Mouse (Mus musculus) retina, postnatal 7 days (tissue): Measurements from ENCODE around the gene Fgf9.

ENCODE experiments used
- DNase-seq: peaks from one replicate; pipeline ENCODE4 v3.0.0-alpha.2; 2012; ENCODE audit warnings: low read depth, low spot score

Gene Fgf9

DNA sequence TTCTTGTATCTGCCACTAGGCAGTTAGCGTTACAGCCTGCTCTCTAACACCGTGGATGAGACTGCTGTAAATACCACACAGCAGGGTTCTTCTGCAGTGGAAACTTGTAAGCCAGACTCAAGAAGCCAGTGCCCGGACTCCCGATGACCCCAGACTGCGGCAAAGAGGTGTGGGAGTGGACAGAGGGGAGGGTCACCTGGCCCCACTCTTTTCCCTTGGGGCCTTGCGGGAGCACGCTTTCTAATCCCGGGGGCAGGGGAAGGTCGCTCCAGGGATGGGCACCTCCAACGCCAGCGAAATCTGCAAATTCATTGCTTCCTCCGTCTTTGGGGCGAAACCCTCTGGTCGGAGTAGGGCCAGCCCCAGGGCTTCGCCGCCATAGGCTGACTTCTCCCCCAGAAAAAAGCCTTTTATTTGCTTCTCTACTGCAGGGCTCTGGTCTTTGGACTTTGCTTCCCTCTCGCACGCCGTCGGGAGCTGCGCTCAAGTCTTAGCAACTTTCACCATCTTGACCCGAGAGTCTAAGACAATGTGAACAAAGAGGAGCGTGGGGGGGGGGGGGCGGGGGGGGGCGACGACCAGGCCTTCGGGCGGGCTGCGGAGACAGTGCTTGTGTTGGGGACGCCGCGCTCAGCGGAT lies at the start of gene Fgf9:
TSS of gene Fgf9 (plus strand) at position 67 of the 639 bp plus-strand sequence.
- DNase-seq = no peak

GRCm38 (mm10) chr14:58034567-58034966 lies 35.8 kb upstream of the Fgf9 start:
- peak; percentile 33 for DNase-seq

- DNase-seq = peak; percentile 27
Measured at GRCm38 (mm10) chr14:58036174-58036573, 34.2 kb upstream of the Fgf9 start.

DNA sequence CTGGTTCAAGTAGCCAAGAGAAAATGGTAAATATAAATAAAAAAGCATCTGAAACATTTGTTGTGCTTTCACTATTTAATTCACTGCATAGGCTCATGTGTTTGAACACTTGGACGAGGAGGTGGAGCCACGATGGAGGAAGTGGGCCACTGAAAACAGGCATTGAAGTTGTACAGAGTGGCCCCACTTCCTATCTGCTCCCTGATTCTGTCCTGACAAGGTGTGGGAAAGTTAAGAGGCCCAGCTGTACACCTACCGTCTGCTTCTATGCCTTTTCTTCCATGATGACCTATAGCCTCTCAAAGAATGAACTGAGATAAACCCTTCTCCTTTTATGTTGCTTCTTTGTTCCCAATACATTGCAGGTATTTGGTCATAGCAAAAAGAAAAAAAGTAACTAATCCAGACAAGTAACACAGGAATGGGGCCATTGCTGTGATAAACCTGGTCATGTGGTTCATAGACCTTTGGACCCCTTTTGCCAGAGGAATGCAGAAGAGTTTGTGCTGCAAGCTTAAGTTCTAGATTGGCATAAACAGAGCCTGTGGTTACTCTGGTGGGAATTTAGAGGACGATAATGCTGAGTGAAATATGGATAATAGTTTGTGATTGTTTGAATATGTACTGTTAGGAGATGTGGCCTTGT lies 23.6 kb upstream of the Fgf9 start:
- no peak for DNase-seq

DNA sequence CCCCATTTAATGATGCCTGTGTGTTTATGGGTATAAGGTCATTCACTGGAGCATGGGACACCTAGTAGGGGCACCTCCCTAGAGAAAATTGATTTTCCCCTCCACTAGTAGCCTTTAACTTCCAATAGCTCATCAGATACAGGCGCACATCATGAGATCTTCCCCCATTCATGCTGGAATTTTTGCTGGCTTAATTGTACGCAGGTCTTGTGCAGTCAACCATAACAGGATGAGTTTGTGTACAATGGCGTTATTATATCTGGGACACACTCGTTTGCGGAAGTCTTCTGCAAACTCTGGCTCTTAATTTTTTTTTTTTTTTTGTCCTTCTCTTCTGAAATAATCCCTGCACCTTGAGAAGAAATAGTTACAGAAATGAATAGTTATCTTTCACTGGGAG lies 19.7 kb upstream of the Fgf9 start:
- DNase-seq = no peak

DNA sequence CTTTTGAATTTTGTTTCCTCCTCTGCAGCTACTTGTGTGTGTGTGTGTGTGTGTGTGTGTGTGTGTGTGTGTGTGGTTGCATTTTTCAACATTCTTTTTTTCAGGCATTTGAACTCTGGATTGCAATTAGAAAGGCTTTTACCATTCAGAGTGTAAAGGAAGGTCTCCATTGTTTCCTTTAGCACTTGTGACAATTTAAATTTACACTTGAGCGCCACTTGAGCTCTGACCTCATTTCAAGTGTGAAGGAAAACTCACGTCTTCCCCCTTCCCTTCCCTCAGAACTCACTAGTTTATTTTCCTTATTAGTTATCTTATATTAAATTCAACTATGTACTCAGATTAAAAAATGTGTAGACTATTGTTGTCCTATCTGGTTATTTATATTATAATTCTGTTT lies 2.8 kb upstream of the Fgf9 start:
- no peak for DNase-seq

- no peak for DNase-seq
Measured at GRCm38 (mm10) chr14:58068641-58069040, 1.7 kb upstream of the Fgf9 start.

DNA sequence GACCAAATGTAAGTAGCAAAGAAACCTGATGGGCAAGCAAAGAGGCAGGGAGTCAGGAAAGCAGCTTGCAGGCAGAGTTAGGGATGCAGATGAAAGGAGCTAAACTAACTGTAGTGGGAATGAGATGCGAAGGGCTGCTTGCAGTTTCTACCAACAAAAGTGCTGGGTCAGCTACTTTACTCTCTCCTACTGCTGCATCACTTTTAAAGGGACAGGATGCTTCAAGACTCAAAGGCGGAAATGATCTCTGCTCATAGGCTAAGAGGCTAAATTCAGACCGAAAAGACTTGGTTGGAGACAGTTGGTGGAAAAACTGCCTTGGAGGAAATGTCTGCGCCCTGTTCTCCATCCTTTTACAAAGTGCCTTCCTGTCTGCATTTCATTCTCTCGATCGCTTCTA lies 420 bp upstream of the Fgf9 start:
- DNase-seq = no peak

DNA sequence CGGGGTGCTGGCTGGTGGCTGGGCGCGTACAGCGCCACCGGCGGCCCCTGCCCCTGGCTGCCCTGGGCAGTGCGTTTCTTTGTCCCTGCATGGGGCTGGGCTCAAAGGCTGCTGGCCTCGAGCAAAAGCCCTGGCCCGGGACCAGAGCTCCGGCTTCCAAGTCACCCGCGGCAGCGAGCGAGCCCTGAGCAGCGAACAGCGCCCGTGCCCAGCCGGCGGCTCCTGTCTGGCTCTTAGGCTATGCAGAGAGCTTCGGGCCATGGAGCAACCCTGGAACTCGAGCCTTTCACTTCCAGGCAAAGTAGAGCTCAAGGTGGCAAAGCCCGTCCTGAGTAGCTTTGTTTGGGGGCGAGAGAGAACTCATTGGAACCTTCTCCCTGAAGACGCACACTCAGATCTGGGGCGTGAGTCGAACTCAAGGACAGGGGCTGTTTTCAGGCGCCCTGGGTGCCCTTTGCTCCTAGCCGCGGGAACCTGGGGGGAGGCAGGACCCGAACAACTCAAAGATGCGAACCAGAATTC lies 834 bp downstream of the Fgf9 start:
- no peak for DNase-seq

GRCm38 (mm10) chr14:58071830-58072770 lies 1.8 kb downstream of the Fgf9 start:
- DNase-seq = peak; percentile 70

DNA sequence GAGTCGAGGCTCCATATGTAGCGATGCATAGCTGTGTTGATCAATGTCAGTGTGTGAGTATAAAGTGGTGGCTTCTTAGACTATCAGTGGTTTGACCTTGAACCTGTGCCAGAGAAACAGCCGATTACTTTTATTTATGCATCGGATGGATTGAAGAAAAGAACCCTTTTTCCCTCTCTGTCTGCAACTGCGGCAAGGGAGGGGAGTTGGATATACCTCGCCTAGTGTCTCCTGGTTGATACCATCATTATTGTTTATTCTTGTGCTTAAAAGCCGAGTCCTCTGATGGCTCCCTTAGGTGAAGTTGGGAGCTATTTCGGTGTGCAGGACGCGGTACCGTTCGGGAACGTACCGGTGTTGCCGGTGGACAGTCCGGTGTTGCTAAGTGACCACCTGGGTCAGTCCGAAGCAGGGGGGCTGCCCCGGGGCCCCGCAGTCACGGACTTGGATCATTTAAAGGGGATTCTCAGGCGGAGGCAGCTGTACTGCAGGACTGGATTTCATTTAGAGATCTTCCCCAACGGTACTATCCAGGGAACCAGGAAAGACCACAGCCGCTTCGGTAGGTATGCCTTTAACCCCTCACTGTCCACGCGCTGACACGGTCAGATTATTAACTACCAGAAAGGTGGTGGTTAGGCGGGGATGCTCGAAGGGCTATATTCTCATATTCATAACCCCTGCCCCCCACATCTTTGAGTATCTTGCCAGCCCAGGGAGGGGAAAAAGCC lies 2.6 kb downstream of the Fgf9 start:
- DNase-seq = no peak

DNA sequence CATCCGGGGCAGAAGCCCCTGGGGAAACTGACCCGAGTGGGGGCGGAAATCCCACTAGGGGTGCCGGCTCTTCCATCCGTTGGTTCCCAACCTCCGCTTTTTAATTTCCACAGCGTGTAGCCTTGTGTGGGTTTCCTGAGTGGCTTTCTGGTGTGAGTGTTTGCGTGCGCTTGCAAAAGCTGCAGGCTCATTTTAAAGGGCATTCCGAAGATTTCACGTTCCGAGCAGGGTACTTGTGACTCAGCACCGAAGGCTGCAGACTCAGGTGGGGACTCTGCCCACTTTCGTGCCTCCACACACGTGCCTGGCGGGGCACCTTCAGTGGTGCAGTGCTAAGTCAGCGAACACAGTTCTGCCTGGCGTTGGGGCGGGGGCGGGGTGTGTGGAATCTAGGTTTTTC lies 3.6 kb downstream of the Fgf9 start:
- no peak for DNase-seq

DNA sequence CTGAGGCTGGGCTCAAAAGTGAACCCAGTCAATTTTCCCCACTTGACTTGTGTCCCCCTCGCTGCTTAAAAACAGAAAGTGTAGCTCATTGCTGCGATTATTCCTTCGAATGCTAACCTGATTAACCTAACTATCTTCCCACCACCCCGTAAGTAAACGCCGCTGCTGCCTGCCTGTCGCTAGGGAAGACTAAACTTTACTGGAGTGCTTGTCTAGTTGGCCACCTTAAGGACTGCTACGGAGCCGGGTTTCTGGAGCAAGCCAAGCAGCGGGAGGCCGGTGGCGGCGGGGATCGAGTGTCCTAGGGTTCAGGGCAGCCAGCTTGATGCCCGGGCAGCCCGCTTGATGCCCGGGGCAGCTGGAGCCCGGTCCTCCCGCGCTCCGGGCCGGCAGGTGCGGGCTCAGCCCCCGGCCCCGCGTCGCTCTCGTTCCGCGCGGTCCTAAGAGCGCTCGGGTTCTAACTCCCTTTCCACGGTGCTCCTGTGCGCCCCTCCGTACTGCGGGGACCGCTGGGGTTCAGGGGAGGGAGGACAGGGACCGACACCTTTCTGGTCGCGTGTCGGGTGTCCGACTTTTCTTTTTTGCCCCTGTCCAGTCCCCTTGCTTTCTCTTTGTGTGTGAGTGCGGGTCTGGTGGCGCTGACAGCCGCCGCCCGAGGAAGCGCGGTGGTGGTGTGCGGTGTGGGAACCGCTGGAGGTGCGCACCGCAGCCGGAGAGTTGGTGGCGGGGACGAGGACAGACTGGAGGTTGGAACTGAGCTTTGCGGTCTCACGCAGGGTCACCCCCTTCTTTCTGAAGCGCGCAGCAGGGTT lies 4.5 kb downstream of the Fgf9 start:
- no peak for DNase-seq

- DNase-seq = no peak
Measured at GRCm38 (mm10) chr14:58075433-58076029, 5.2 kb downstream of the Fgf9 start.

- peak; percentile 59 for DNase-seq
Measured at GRCm38 (mm10) chr14:58076030-58076521, 5.7 kb downstream of the Fgf9 start.

- DNase-seq = no peak
Measured at GRCm38 (mm10) chr14:58076726-58077255, 6.4 kb downstream of the Fgf9 start.

DNA sequence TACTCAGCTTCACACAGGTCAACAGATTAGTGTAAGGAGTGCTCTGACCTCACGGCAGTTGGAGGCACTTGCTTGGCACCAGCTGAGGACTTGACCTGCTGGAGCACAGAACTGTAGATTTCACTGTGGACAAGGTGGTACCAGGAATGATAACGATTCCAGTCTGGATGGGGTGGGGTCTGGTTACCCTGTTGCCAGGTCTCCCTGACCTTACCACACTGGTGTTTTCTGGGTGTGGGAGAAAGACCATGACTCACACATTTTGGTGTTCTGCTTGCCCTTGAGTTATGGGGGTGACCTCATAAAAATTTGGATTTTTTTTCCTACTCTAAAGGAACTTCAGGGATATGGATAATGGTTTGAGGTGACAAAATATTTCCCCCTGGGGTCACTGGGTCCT lies 9.1 kb downstream of the Fgf9 start:
- no peak for DNase-seq

- no peak for DNase-seq
Measured at GRCm38 (mm10) chr14:58081955-58082354, 11.6 kb downstream of the Fgf9 start.

- DNase-seq = no peak
Measured at GRCm38 (mm10) chr14:58084240-58084639, 13.9 kb downstream of the Fgf9 start.

DNA sequence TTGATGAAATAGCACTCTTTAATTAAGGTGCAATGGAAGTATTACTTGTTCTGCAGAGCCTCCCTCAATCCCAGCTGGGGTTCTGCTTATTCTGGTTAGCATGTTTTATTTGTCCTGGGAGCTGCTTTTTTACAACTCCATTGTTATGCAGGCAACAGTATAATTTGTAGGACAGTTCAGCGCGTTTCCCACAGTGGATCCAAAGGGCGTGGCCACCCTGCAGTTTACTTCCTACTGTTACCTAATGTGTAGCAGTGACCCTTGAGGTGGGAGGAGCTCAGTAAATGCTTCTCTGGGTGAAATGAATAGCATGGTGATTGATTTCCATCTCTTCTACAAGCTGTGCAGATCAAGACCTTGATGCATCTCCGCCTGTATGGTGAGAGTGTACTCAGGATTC lies 17.0 kb downstream of the Fgf9 start:
- DNase-seq = no peak
